Mouse (Mus musculus) CH12.LX (cell line): Measurements from ENCODE around the gene Gm49368. TPM values are rescaled to one million over a fixed set of nuclear protein-coding genes. Genes with fewer than 3 reads are reported as not detected.

Experiments
- DNase-seq: peaks from one replicate; pipeline ENCODE4 v3.0.0-alpha.2; 2013; ENCODE audit errors: extremely low read depth
- H3K27ac ChIP-seq: 2 replicates; pipeline ENCODE4 v1.5.1; 2012; ENCODE audit warnings: low read depth, mild to moderate bottlenecking, control low read depth, moderate library complexity; ENCODE audit not compliant: insufficient read depth
- H3K27me3 ChIP-seq: replicated peaks from 2 replicates; pipeline ENCODE3; 2012; ENCODE audit warnings: inconsistent platforms
- H3K36me3 ChIP-seq, 2 experiments: replicated peaks in 1 of 2; 2 replicates each; pipeline versions ENCODE3 to v1.6.1; 2012; ENCODE audit warnings: inconsistent platforms in 1 of 2, low read length in 1 of 2, mild to moderate bottlenecking in 1 of 2, mixed read lengths in 1 of 2, moderate library complexity in 1 of 2; ENCODE audit not compliant: control insufficient read depth in 1 of 2, insufficient read depth in 1 of 2
- H3K4me1 ChIP-seq, 2 experiments: 2 replicates each; pipeline ENCODE4 v1.6.1; 2012; ENCODE audit warnings: inconsistent platforms in 1 of 2, moderate library complexity in 1 of 2; ENCODE audit not compliant: insufficient read depth in 2 of 2, control insufficient read depth in 1 of 2
- H3K4me2 ChIP-seq: 2 replicates; pipeline ENCODE4 v1.6.1; 2012; ENCODE audit warnings: low read depth, mild to moderate bottlenecking, control low read depth; ENCODE audit not compliant: poor library complexity, insufficient read depth, severe bottlenecking
- H3K4me3 ChIP-seq, 3 experiments: fragments of 150-350 bp in 1 of 3; sonication (generic) in 1 of 3; replicated peaks in 1 of 3; 2 replicates each; pipeline versions ENCODE3 to v1.5.1; 2011 to 2012; ENCODE audit warnings: low read depth in 2 of 3, low read length in 2 of 3, mild to moderate bottlenecking in 2 of 3, moderate library complexity in 2 of 3, control low read depth in 1 of 3, improper control_type of control experiment in 1 of 3, inconsistent platforms in 1 of 3, mixed read lengths in 1 of 3; ENCODE audit not compliant: poor library complexity in 1 of 3
- H3K79me2 ChIP-seq: replicated peaks from 2 replicates; pipeline ENCODE4 v1.6.1; 2012; ENCODE audit warnings: mild to moderate bottlenecking, moderate library complexity; ENCODE audit not compliant: control insufficient read depth, poor library complexity, insufficient read depth, severe bottlenecking; ENCODE audit errors: extremely low read depth
- H3K9ac ChIP-seq: 2 replicates; pipeline ENCODE4 v1.6.1; 2012; ENCODE audit warnings: low read depth, mild to moderate bottlenecking, control low read depth, moderate library complexity; ENCODE audit not compliant: insufficient read depth
- H3K9me3 ChIP-seq: replicated peaks from 2 replicates; pipeline ENCODE3; 2012; ENCODE audit warnings: low read length, inconsistent platforms, mixed read lengths
- BHLHE40 ChIP-seq: IDR thresholded peaks from 2 replicates; pipeline ENCODE4 v1.6.1; 2011; ENCODE audit warnings: mild to moderate bottlenecking, low read depth, low read length, improper control_type of control experiment
- E2F4 ChIP-seq: IDR thresholded peaks from 2 replicates; pipeline ENCODE4 v1.6.1; 2011; ENCODE audit warnings: low read depth, low read length, improper control_type of control experiment; ENCODE audit not compliant: insufficient replicate concordance
- ETS1 ChIP-seq: conservative IDR thresholded peaks from 2 replicates; pipeline ENCODE4 v1.6.1; 2012; ENCODE audit warnings: low read depth, mild to moderate bottlenecking, inconsistent platforms, low read length, improper control_type of control experiment, moderate library complexity
- HCFC1 ChIP-seq: IDR thresholded peaks from 2 replicates; pipeline ENCODE4 v1.6.1; 2012; ENCODE audit warnings: low read depth, mild to moderate bottlenecking, inconsistent platforms, low read length, improper control_type of control experiment
- IRF4 ChIP-seq: IDR thresholded peaks from 2 replicates; pipeline ENCODE4 v1.6.1; 2014; ENCODE audit warnings: low read depth, mild to moderate bottlenecking, inconsistent platforms, low read length, improper control_type of control experiment
- JUN ChIP-seq: IDR thresholded peaks from 2 replicates; pipeline ENCODE4 v1.6.1; 2011; ENCODE audit warnings: low read depth, mild to moderate bottlenecking, low read length, improper control_type of control experiment, moderate library complexity; ENCODE audit not compliant: insufficient read depth
- MAFK ChIP-seq: IDR thresholded peaks from 2 replicates; pipeline ENCODE4 v1.6.1; 2011; ENCODE audit warnings: low read length, improper control_type of control experiment; ENCODE audit not compliant: insufficient replicate concordance
- MAZ ChIP-seq: IDR thresholded peaks from 2 replicates; pipeline ENCODE4 v1.6.1; 2012; ENCODE audit warnings: low read depth, mild to moderate bottlenecking, inconsistent platforms, low read length, improper control_type of control experiment, moderate library complexity
- MEF2A ChIP-seq: IDR thresholded peaks from 2 replicates; pipeline ENCODE4 v1.6.1; 2014; ENCODE audit warnings: low read depth, mild to moderate bottlenecking, inconsistent platforms, low read length, improper control_type of control experiment, borderline replicate concordance
- NRF1 ChIP-seq: IDR thresholded peaks from 2 replicates; pipeline ENCODE4 v1.6.1; 2014; ENCODE audit warnings: low read depth, mild to moderate bottlenecking, inconsistent platforms, low read length, improper control_type of control experiment, moderate library complexity
- PAX5 ChIP-seq: IDR thresholded peaks from 2 replicates; pipeline ENCODE4 v1.6.1; 2012; ENCODE audit warnings: low read length, inconsistent platforms, mixed read lengths
- SIN3A ChIP-seq: IDR thresholded peaks from 2 replicates; pipeline ENCODE4 v1.6.1; 2012; ENCODE audit warnings: low read length, improper control_type of control experiment, inconsistent platforms
- ZC3H11A ChIP-seq: IDR thresholded peaks from 2 replicates; pipeline ENCODE4 v1.6.1; 2012; ENCODE audit warnings: low read depth, mild to moderate bottlenecking, inconsistent platforms, low read length, improper control_type of control experiment
- ZMIZ1 ChIP-seq: IDR thresholded peaks from 2 replicates; pipeline ENCODE4 v1.6.1; 2012; ENCODE audit warnings: low read depth, mild to moderate bottlenecking, inconsistent platforms, low read length, improper control_type of control experiment
- ZNF384 ChIP-seq: IDR thresholded peaks from 2 replicates; pipeline ENCODE4 v1.6.1; 2012; ENCODE audit warnings: low read depth, low read length, improper control_type of control experiment, inconsistent platforms
- dilution Hi-C: fragments of 300-500 bp; cut with MboI; formaldehyde crosslinking; loops from 2 replicates; pipeline ENCODE4 v1.14.3; 2020; ENCODE audit warnings: low sequenced_read_pairs; ENCODE audit not compliant: extremely low pct_unique_long_range_greater_than_20kb, extremely low pct_ligation_motif_present
- in situ Hi-C: fragments of 300-500 bp; cut with MboI; formaldehyde crosslinking; loops from 3 replicates; pipeline ENCODE4 v1.14.3; 2019; ENCODE audit warnings: low sequenced_read_pairs, low pct_ligation_motif_present, low pct_unique_long_range_greater_than_20kb, mixed read lengths
- polyA plus RNA-seq: library from polyadenylated mRNA; unstranded; fragments of >175 nt; gene quantifications from 2 replicates; pipeline ENCODE4 v1.2.1, GENCODE M21; 2012; ENCODE audit warnings: low read depth; ENCODE audit not compliant: insufficient read length
- total RNA-seq, 2 experiments: library from RNA; depleted of rRNA; stranded (reverse); fragments of 300-350 nt in 1 of 2; fragments of >200 nt in 1 of 2; gene quantifications; 2 replicates each; pipeline ENCODE4 v1.2.3; 2012 to 2014

Gene Gm49368
- total and polyA plus RNA-seq, 3 experiments: not detected

GRCm38 (mm10) chr7:128016650-128017049 lies 45.8 kb upstream of the Gm49368 start:
- Histone ChIP-seq H3K4me1 (no peaks in the 10 kb centered on the region), H3K9me3 (no peaks in the 10 kb centered on the region), H3K4me2 (no peak overlapping the region), H3K79me2 (no peaks in the 10 kb centered on the region), H3K9ac (no peak overlapping the region), H3K27me3 (no peaks in the 10 kb centered on the region), H3K27ac (no peak overlapping the region), H3K4me3 (no peak overlapping the region), H3K36me3 (no peaks in the 10 kb centered on the region)
- no peak for DNase-seq
- TF ChIP-seq HCFC1 (no peak), ZC3H11A (no peak), ETS1 (no peak), ZNF384 (no peak), BHLHE40 (no peak), NRF1 (no peak), MAFK (no peak), ZMIZ1 (no peak), JUN (no peak), MEF2A (no peak), IRF4 (no peak), SIN3A (no peak), E2F4 (no peak), MAZ (no peak), PAX5 (no peak)
- in situ Hi-C loops: no loop called here
- dilution Hi-C loops: no loop called here

- Histone ChIP-seq H3K27me3 (no peaks in the 10 kb centered on the region), H3K4me1 (no peaks in the 10 kb centered on the region), H3K27ac (no peak overlapping the region), H3K4me2 (no peak overlapping the region), H3K36me3 (no peaks in the 10 kb centered on the region), H3K9ac (no peak overlapping the region), H3K9me3 (no peaks in the 10 kb centered on the region), H3K4me3 (no peak overlapping the region), H3K79me2 (no peaks in the 10 kb centered on the region)
- in situ Hi-C loops: no loop called here
- no peak for DNase-seq
- dilution Hi-C loops: no loop called here
- TF ChIP-seq BHLHE40 (no peak), JUN (no peak)
- TF ChIP-seq, all 38 proteins: peak for 0
Observed at GRCm38 (mm10) chr7:128018275-128018674, 44.2 kb upstream of the Gm49368 start.
